Mouse (Mus musculus): ENCODE data around the gene A930017K11Rik. TPM values are rescaled to one million over a fixed set of nuclear protein-coding genes. Genes with fewer than 3 reads are reported as not detected.

The A930017K11Rik gene
- polyA plus RNA-seq, 1 experiment: 0.25 TPM

DNA sequence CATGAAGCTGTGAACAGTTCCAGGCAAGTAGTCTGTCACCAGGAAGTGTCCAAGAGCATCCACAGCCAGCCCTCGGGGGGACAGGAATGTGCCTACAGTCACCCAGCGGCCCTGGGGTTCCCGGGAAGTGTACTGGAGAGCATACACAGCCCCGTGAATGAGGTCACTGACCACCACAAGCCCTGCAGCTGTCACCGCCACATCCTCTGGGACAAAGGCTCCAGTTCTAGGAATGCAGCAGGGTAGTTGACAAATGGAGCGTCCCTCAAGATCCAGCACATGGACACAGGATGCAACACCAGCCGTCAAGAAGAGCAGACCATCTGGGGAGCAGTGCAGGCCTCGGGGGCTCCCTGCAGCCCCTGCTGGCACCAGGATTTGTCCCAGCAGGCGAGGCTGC is 8.6 kb downstream of the A930017K11Rik start:
- no peaks in the 10 kb centered on the region for H3K27me3 ChIP-seq (ENCODE audit: control insufficient read depth)
- H3K4me1 ChIP-seq (ENCODE audit: control insufficient read depth): peaks cover 80% of the 10 kb centered on the region
- TF ChIP-seq GATA1 (IDR thresholded peaks at IDR 0.05; ENCODE audit: low read length): no peak
- no peak for TF ChIP-seq TAL1 (IDR thresholded peaks at IDR 0.05; ENCODE audit: low read length)
- H3K9me3 ChIP-seq (ENCODE audit: control insufficient read depth, low read length): no peaks in the 10 kb centered on the region
- H3K36me3 ChIP-seq (ENCODE audit: control insufficient read depth): peaks cover 73% of the 10 kb centered on the region
- peak overlapping the region; percentile 81 for H3K4me3 ChIP-seq (replicated peaks)

DNA sequence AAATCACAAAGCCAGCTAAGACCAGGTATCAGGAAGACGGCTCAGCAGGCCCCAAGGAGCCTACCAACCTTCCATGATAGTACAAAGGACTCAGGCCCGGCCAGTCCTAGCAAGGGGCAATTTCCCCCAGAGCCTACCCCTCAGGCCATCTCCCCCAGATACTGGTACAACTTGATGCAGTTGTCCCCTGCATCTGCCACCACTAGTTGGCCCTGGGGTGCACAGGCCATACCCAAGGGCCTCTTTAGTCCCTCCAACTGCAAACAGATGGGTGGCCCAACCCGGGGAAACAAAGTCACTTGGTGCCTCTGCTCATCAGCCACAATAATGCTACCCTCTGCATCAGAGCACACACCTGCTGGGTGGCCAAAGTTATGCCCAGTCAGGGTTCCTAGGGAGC is 9.1 kb downstream of the A930017K11Rik start:
- Histone ChIP-seq H3K4me1 (ENCODE audit: control insufficient read depth) (peaks cover 80% of the 10 kb centered on the region), H3K27me3 (ENCODE audit: control insufficient read depth) (no peaks in the 10 kb centered on the region), H3K9me3 (ENCODE audit: control insufficient read depth, low read length) (no peaks in the 10 kb centered on the region), H3K36me3 (ENCODE audit: control insufficient read depth) (peaks cover 76% of the 10 kb centered on the region), H3K4me3 (replicated peaks) (peak overlapping the region; percentile 81)
- no peak for TF ChIP-seq GATA1 (IDR thresholded peaks at IDR 0.05; ENCODE audit: low read length)
- no peak for TF ChIP-seq TAL1 (IDR thresholded peaks at IDR 0.05; ENCODE audit: low read length)

DNA sequence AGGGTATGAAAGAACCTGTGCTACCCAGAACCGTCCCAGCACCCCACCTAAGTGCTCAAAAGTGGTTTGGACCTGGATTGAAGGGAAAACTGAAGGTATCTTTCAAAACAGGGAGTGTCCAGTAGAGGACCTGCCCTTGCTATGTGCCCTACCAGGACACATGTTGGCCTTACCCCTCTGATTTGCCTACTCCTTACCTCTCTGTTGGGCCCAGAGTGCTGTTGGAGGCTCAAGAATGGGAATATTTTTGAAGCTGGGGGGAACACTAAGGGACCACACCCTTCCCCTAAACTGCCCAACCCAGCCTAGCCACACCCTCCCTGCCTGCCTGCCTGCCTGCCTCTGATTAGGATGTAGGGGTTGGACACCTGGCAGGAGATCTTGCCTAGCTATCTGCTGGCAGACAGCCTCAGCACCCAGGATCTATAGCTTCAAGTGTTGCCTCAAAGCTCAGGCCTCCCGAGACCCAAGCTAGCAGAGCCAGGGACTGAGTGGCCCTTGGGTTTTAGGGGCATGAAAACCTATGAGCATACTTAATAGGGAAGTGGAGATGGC is 9.7 kb downstream of the A930017K11Rik start:
- no peaks in the 10 kb centered on the region for H3K27me3 ChIP-seq (ENCODE audit: control insufficient read depth)
- peaks cover 80% of the 10 kb centered on the region for H3K4me1 ChIP-seq (ENCODE audit: control insufficient read depth)
- H3K9me3 ChIP-seq (ENCODE audit: control insufficient read depth, low read length): no peaks in the 10 kb centered on the region
- peak; percentile 96 for TF ChIP-seq GATA1 (IDR thresholded peaks at IDR 0.05; ENCODE audit: low read length)
- peak; percentile 100 for TF ChIP-seq TAL1 (IDR thresholded peaks at IDR 0.05; ENCODE audit: low read length)
- peaks cover 76% of the 10 kb centered on the region for H3K36me3 ChIP-seq (ENCODE audit: control insufficient read depth)
- H3K4me3 ChIP-seq (replicated peaks): peak overlapping the region; percentile 81

DNA sequence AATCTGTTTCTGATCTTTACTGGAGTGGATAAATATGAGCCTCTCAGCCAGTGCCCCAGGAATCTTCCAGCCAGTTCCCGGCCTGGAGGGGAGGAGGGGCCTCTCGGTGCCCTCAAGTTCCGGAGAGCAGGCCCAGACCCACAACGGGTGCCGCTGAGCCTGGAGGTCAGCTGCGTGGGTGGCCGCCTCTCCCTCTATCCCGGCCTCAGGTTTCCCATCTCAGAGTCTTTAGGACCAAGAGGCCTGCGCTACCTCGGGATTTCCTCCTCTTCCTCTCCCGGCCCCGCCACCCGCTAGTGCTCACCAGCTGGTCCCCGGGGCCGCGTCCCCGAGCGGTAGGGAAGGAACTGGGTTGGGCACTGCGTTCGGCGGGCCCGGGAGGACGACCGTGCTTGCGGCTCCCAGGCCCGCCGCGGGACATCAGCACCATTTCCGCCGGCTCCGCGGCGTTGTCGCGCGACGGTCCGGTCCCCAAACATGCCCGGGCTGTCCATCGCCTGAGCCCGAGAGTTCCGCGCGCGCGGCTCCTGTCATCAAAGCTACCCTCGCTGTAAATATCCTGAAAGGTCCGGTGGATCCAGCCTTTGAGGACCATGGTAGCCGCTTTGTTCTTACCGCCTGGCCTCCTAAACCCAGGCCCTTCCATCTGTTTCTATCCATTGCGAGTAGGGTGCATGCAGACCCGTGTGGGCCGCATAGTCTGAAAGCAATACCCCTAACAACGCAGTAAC is 10.7 kb downstream of the A930017K11Rik start:
- peaks cover 80% of the 10 kb centered on the region for H3K4me1 ChIP-seq (ENCODE audit: control insufficient read depth)
- no peak for TF ChIP-seq TAL1 (IDR thresholded peaks at IDR 0.05; ENCODE audit: low read length)
- no peak for TF ChIP-seq GATA1 (IDR thresholded peaks at IDR 0.05; ENCODE audit: low read length)
- H3K4me3 ChIP-seq (replicated peaks): peak overlapping the region; percentile 81
- H3K9me3 ChIP-seq (ENCODE audit: control insufficient read depth, low read length): no peaks in the 10 kb centered on the region
- no peaks in the 10 kb centered on the region; the same call in 1 of the 2 replicates for H3K27me3 ChIP-seq (ENCODE audit: control insufficient read depth)
- peaks cover 82% of the 10 kb centered on the region for H3K36me3 ChIP-seq (ENCODE audit: control insufficient read depth)

DNA sequence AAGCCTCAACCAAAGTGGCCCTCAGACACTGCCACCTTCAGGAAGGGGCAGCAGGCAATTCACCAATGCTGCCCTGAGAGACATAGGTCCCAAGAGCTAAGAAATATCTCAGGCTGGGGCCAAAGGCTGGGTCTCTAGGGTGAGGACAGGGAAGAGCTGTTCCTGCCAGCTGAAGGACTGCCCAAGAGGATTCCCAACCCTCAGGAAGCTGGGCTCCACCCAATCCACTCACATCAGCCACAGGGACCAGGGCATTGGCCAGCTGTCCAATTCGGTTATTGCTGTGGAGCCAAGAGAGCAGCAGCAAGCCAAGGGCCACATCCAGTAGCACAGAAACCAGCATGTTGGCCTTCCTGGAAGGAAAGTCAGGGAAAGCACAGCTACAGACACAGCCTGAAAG is 17.8 kb downstream of the A930017K11Rik start:
- no peak for TF ChIP-seq TAL1 (IDR thresholded peaks at IDR 0.05; ENCODE audit: low read length)
- TF ChIP-seq GATA1 (IDR thresholded peaks at IDR 0.05; ENCODE audit: low read length): no peak
- Histone ChIP-seq H3K4me1 (ENCODE audit: control insufficient read depth) (peaks cover 90% of the 10 kb centered on the region), H3K27me3 (ENCODE audit: control insufficient read depth) (no peaks in the 10 kb centered on the region; the same call in 1 of the 2 replicates), H3K4me3 (replicated peaks) (peak overlapping the region; percentile 35), H3K9me3 (ENCODE audit: control insufficient read depth, low read length) (no peaks in the 10 kb centered on the region), H3K36me3 (ENCODE audit: control insufficient read depth) (peaks cover 100% of the 10 kb centered on the region)

DNA sequence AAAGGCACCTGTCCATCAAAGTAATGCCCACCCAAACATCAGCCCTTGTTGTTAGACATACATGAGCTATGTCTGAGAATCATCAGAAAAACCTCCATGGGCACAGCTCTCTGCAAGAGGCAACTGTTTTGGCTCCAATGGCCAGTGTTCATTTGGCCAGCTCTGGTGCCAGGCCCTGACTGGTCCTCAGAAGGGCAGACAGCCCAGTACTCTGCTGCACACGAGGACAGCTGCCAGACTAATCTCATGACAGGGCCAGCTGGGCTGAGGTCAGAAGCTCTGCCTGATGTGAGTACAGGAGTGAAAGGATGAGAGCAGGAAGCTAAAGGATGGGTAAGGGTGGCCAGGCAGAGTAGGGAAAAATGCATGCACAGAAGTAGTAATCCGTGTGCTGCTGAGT is 27.0 kb downstream of the A930017K11Rik start:
- no peak overlapping the region for H3K4me3 ChIP-seq (replicated peaks)
- peaks cover 56% of the 10 kb centered on the region for H3K4me1 ChIP-seq (ENCODE audit: control insufficient read depth)
- TF ChIP-seq TAL1 (IDR thresholded peaks at IDR 0.05; ENCODE audit: low read length) (no peak), GATA1 (IDR thresholded peaks at IDR 0.05; ENCODE audit: low read length) (no peak)
- no peaks in the 10 kb centered on the region; the same call in 1 of the 2 replicates for H3K27me3 ChIP-seq (ENCODE audit: control insufficient read depth)
- peaks cover 82% of the 10 kb centered on the region for H3K36me3 ChIP-seq (ENCODE audit: control insufficient read depth)
- H3K9me3 ChIP-seq (ENCODE audit: control insufficient read depth, low read length): no peaks in the 10 kb centered on the region

DNA sequence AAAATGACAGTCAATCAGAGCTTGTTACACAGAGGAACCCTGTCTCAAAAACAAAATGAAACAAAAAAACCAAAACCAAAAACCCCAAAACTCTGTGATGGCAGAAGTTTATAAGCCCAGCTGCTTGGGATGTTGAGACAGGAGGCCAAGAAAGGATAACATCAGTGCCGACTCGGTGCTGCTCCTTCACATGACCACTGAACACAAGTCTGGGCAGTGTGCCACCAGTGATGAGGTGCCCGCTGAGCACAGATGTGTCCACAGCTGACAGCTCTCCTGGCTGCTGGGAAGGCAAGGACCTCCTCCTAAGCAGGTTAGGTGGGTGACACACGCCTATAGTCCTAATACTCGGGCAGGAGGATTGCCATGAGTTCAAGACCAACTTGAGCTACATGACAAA is 30.2 kb downstream of the A930017K11Rik start:
- H3K4me3 ChIP-seq (replicated peaks): no peak overlapping the region
- H3K27me3 ChIP-seq (ENCODE audit: control insufficient read depth): no peaks in the 10 kb centered on the region
- peaks cover 62% of the 10 kb centered on the region for H3K4me1 ChIP-seq (ENCODE audit: control insufficient read depth)
- TF ChIP-seq GATA1 (IDR thresholded peaks at IDR 0.05; ENCODE audit: low read length) (no peak), TAL1 (IDR thresholded peaks at IDR 0.05; ENCODE audit: low read length) (no peak)
- no peaks in the 10 kb centered on the region for H3K9me3 ChIP-seq (ENCODE audit: control insufficient read depth, low read length)
- H3K36me3 ChIP-seq (ENCODE audit: control insufficient read depth): peaks cover 54% of the 10 kb centered on the region

DNA sequence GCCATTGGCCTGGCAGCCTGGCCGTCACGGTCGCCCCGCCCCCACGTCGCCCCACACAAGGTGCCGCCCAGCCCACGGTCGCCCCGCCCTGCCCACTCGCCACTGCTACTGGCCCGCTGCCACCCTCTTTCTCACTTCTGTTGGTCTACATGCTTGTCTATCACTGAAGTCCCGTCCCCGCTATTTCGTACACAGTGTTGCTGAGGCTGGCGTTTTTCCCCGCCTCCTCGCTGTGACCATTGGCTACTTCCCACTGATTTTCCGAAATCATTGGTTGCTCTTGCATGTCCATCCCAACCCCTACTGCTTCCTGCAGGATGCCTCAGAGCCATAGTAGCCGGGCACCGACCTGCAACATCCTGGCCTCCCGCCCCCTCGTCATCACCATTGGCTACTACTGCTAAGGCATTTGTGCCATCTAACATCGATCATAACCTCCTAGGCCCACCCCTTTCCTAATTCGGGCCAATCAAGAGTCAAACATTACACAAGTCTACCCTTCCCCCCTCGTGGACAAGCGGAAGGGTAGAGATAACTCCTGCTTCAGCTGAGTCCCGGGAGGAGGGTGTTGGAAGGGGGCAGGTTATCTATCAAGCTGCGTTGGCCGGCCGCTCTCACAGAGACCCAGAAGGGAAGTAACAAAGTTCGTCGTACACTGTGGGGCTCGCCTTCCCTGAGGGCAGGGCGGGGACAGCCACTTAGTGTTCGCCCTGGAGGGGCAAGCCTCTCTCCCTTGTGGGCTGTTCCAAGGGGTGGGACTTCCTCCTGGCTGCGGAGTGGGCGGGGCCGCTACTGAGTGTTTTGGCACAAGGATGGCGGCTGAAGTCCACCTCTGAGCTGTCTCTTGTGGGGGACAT is 32.4 kb downstream of the A930017K11Rik start:
- Histone ChIP-seq H3K9me3 (ENCODE audit: control insufficient read depth, low read length) (no peaks in the 10 kb centered on the region), H3K4me3 (replicated peaks) (peak overlapping the region; percentile 73), H3K27me3 (ENCODE audit: control insufficient read depth) (no peaks in the 10 kb centered on the region), H3K36me3 (ENCODE audit: control insufficient read depth) (peaks cover 35% of the 10 kb centered on the region), H3K4me1 (ENCODE audit: control insufficient read depth) (peaks cover 63% of the 10 kb centered on the region)
- TF ChIP-seq GATA1 (IDR thresholded peaks at IDR 0.05; ENCODE audit: low read length) (peak; percentile 27; the same call in 1 of the 2 replicates), TAL1 (IDR thresholded peaks at IDR 0.05; ENCODE audit: low read length) (no peak)

Data from erythroblast, embryonic 14.5 days (primary cell).